Mouse (Mus musculus) midbrain, embryonic 14.5 days (tissue): ENCODE results near the gene Urm1. TPM values are rescaled to one million over a fixed set of nuclear protein-coding genes. Genes with fewer than 3 reads are reported as not detected.

Experiments
- ATAC-seq: fragments of 200-750 bp; cut with Nextera tagmentation; 2 replicates; pipeline ENCODE4 v1.8.0; 2017; ENCODE audit warnings: moderate number of reproducible peaks, moderate library complexity; ENCODE audit not compliant: low FRiP score, low TSS enrichment
- DNase-seq: peaks from one replicate; pipeline ENCODE4 v3.0.0-alpha.2; 2015
- H3K27ac ChIP-seq: fragments of 300-500 bp; sonication (generic); replicated peaks from 2 replicates; pipeline ENCODE4 v1.5.1; 2014; ENCODE audit warnings: mild to moderate bottlenecking, low read depth, low read length, moderate library complexity
- H3K27me3 ChIP-seq: fragments of 300-500 bp; sonication (generic); 2 replicates; pipeline ENCODE4 v1.6.1; 2014; ENCODE audit warnings: low read length, control low read depth, mixed read lengths; ENCODE audit not compliant: control insufficient read depth, insufficient read depth
- H3K36me3 ChIP-seq: fragments of 300-500 bp; sonication (generic); 2 replicates; pipeline ENCODE4 v1.6.1; 2014; ENCODE audit warnings: low read length, control low read depth; ENCODE audit not compliant: control insufficient read depth, insufficient read depth
- H3K4me1 ChIP-seq: fragments of 300-500 bp; sonication (generic); 2 replicates; pipeline ENCODE4 v1.6.1; 2014; ENCODE audit warnings: mild to moderate bottlenecking, antibody characterized with exemption, low read length, control low read depth; ENCODE audit not compliant: control insufficient read depth, insufficient read depth
- H3K4me2 ChIP-seq: fragments of 300-500 bp; sonication (generic); 2 replicates; pipeline ENCODE4 v1.6.1; 2014; ENCODE audit warnings: mild to moderate bottlenecking, low read length, moderate library complexity
- H3K4me3 ChIP-seq: fragments of 300-500 bp; sonication (generic); replicated peaks from 2 replicates; pipeline ENCODE4 v1.5.1; 2014; ENCODE audit warnings: low read depth, low read length
- H3K9ac ChIP-seq: fragments of 300-500 bp; sonication (generic); replicated peaks from 2 replicates; pipeline ENCODE4 v1.6.1; 2014; ENCODE audit warnings: mild to moderate bottlenecking, low read length, moderate library complexity
- H3K9me3 ChIP-seq: fragments of 300-500 bp; sonication (generic); 2 replicates; pipeline ENCODE4 v1.6.1; 2016; ENCODE audit warnings: low read length, control low read depth, mixed read lengths; ENCODE audit not compliant: control insufficient read depth
- WGBS: fragments of 180-500 bp; shearing (Covaris S2); extraction: QIAGEN DNeasy Blood & Tissue Kit; methylation state at CpG from one replicate; pipeline ENCODE4 v1.1.7; 2014; 5-methylcytosine and 5-hydroxymethylcytosine counted together
- polyA plus RNA-seq: library from polyadenylated mRNA; unstranded; fragments of >200 nt; fragmentation: Nextera tagmentation; extraction: Ambion mirVana; gene quantifications from 2 replicates; pipeline ENCODE4 v1.2.1, GENCODE M21; 2014

Urm1 gene
- polyA plus RNA-seq, 1 experiment from 2014 or later, result 22.4 TPM

DNA sequence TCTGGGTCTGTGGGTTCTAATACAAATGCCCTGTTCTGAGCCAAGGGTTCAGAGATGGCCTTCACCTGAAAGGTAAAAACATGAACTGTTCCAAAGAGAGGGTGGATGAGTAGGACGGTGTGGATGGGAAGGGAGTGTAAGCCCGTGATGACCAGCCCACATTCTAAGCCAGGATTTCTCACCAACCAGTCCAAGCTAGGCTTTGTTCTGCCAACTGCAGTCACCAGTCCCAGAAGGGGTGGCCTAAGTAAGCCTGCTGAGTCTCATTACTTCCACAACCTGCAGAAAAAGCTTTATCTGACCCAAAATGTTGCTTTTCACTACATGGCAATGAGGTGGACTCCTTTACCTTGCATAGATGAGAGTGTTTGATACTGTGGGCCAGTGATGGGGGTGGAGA lies 24.2 kb downstream of the Urm1 start:
- peaks cover 46% of the 10 kb centered on the region for H3K4me1 ChIP-seq
- no peaks in the 10 kb centered on the region for H3K9me3 ChIP-seq
- peak overlapping the region; percentile 96 for H3K27ac ChIP-seq
- H3K4me2 ChIP-seq, result peak overlapping the region; percentile 83
- DNase-seq (no peak), ATAC-seq (no peak)
- peaks cover 16% of the 10 kb centered on the region for H3K36me3 ChIP-seq
- H3K4me3 ChIP-seq, result peak overlapping the region; percentile 82; the same call in 1 of the 2 replicates
- no peaks in the 10 kb centered on the region for H3K27me3 ChIP-seq
- peak overlapping the region; percentile 97; the same call in 1 of the 2 replicates for H3K9ac ChIP-seq
- 19% methylated on average over 2 of the region's 2 CpGs for WGBS

DNA sequence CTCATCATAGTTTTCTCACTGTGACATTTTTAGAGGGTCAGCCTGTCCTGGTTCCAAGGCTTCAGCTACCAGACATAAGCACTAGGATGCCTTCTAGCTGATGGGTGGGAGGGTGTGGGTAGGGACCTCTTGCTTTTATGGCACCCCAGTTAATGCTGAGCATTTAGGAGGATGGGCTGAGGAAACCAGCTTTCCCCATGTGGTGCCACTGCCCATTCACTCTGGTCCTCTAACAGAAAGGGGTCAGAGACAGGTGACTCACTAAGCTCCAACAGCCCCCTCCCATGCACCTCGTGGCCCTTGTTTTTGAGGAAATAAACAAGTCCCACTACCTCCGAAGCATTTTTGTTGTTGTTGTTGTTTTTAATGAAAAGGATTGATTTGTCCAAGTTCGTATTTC lies 24.8 kb downstream of the Urm1 start:
- Histone ChIP-seq H3K27me3 (no peaks in the 10 kb centered on the region), H3K27ac (peak overlapping the region; percentile 96), H3K9ac (peak overlapping the region; percentile 97), H3K4me2 (peak overlapping the region; percentile 83), H3K4me3 (peak overlapping the region; percentile 82), H3K36me3 (peaks cover 16% of the 10 kb centered on the region), H3K4me1 (peaks cover 46% of the 10 kb centered on the region), H3K9me3 (no peaks in the 10 kb centered on the region)
- ATAC-seq (no peak), DNase-seq (no peak)
- WGBS, result 4% methylated on average over 3 of the region's 3 CpGs

DNA sequence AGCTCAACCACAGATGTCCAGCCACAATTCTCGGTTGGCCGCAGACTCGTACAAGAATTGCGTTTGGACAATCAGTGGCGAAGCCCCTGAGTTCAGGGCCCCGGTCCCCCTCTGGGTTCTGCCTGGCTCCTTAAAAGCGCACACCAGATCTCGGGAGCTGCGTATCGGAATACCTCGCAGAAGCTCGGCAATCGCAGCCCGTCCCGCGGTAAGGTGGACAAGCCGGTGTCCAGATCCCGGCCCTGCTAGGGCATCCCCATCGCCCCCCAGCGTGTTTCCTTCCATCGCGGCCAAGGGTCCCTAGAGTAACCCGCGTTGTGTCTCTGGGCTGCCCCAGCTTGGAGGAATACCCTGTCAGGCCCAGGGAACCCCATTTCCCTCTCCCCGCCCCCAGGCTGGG lies 25.8 kb downstream of the Urm1 start:
- WGBS, result 2% methylated on average over 25 of the region's 25 CpGs
- ATAC-seq, result no peak
- Histone ChIP-seq H3K4me2 (peak overlapping the region; percentile 83), H3K9ac (peak overlapping the region; percentile 97), H3K4me1 (peaks cover 37% of the 10 kb centered on the region), H3K36me3 (peaks cover 16% of the 10 kb centered on the region), H3K27me3 (no peaks in the 10 kb centered on the region), H3K4me3 (peak overlapping the region; percentile 82), H3K27ac (peak overlapping the region; percentile 96), H3K9me3 (no peaks in the 10 kb centered on the region)
- peak; percentile 72 for DNase-seq

DNA sequence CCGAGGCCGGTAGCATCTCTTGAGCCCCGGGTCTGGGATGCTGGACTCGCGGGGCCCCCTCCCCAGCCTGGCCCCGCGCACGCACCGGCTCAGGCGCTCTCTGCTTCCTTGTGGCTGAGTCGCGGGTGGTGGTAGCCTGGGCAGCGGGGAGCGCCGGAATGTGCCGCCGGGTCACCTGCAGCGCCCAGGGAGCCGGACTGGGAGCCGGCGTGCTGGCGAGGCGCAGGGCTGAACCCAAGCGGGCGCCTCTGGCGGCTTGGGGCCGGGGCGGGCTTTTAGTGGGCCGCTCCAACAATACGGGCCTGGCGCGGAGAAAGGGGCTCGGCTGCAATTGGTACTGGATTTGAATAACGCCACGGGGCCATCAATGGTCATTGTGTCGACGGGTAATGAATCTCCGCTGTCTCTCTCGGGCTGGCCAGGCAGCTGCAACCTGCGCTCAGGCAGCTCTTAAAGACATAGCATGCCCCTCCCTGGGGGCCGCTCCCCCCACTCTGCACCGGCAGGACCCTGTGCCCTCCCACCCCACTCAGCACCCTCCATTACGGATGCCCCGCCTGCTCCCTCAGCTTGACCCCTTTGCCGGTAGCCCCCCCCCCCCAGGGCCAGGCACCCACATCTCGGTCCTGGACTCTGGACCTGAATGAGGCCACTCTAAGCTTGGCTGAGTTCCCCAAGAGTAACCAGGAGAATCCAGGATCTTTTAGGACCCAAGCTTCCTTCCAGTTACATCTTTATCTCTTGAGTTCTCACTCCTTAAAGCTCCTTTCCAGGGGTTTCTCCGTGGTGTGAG lies 26.4 kb downstream of the Urm1 start:
- Histone ChIP-seq H3K4me3 (peak overlapping the region; percentile 82), H3K9me3 (no peaks in the 10 kb centered on the region)

DNA sequence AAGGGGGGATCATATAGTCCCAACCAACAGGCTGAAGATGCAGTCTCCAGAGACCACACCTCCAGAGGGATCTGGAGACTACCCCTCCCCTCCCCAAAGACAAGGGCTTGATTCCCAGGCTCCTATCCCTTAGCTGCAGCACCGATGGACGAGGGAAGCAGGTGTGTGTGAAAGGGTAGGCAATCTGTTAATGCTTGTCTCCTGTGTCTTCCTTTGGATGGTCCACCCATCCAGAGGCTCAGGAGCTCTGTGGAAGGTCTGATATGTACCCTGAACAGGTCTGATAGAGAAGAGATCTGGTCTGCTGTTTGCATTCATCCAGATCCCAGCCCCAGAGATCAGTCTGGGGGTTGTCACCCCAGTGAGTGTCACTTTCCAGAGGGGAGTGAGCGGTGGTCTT lies 27.0 kb downstream of the Urm1 start:
- H3K4me3 ChIP-seq, result peak overlapping the region; percentile 82
- H3K36me3 ChIP-seq, result peaks cover 9% of the 10 kb centered on the region; the same call in 1 of the 2 replicates
- peak overlapping the region; percentile 97 for H3K9ac ChIP-seq
- ATAC-seq (no peak), DNase-seq (no peak)
- H3K27me3 ChIP-seq, result no peaks in the 10 kb centered on the region
- H3K4me2 ChIP-seq, result peak overlapping the region; percentile 83
- peak overlapping the region; percentile 96 for H3K27ac ChIP-seq
- peaks cover 32% of the 10 kb centered on the region for H3K4me1 ChIP-seq
- 24% methylated on average over 3 of the region's 3 CpGs for WGBS
- no peaks in the 10 kb centered on the region for H3K9me3 ChIP-seq

More for the DNA sequence above, 26.4 kb downstream of the Urm1 start:
- peak; percentile 57 for ATAC-seq
- H3K27ac ChIP-seq, result peak overlapping the region; percentile 96
- H3K9ac ChIP-seq, result peak overlapping the region; percentile 97
- H3K4me2 ChIP-seq, result peak overlapping the region; percentile 83
- DNase-seq, result peak; percentile 82
- peaks cover 32% of the 10 kb centered on the region for H3K4me1 ChIP-seq
- no peaks in the 10 kb centered on the region for H3K27me3 ChIP-seq
- peaks cover 14% of the 10 kb centered on the region for H3K36me3 ChIP-seq
- 2% methylated on average over 47 of the region's 47 CpGs for WGBS

DNA sequence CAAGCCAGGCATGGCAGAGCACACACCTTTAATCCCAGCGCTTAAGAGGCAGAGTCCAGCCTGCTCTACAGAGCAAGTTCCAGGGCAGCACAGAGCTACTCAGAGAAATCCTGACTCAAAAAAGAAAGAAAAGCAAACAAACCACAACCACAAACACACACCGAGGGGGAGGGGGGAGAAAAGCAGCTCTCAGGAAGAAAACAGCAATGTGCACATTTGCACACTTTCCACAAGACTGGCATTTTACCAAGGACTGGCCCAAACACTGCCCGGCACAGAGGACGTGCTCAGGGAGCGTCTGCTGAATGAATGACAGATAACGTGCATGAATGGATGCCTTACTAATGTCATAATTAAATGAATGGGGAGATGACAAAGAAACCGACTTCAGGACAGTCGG lies 29.2 kb downstream of the Urm1 start:
- Histone ChIP-seq H3K27me3 (no peaks in the 10 kb centered on the region), H3K27ac (no peak overlapping the region), H3K36me3 (no peaks in the 10 kb centered on the region), H3K4me3 (no peak overlapping the region), H3K4me1 (peaks cover 33% of the 10 kb centered on the region), H3K9ac (no peak overlapping the region), H3K4me2 (no peak overlapping the region), H3K9me3 (no peaks in the 10 kb centered on the region)
- no peak for DNase-seq
- 27% methylated on average over 8 of the region's 8 CpGs for WGBS
- ATAC-seq, result no peak

DNA sequence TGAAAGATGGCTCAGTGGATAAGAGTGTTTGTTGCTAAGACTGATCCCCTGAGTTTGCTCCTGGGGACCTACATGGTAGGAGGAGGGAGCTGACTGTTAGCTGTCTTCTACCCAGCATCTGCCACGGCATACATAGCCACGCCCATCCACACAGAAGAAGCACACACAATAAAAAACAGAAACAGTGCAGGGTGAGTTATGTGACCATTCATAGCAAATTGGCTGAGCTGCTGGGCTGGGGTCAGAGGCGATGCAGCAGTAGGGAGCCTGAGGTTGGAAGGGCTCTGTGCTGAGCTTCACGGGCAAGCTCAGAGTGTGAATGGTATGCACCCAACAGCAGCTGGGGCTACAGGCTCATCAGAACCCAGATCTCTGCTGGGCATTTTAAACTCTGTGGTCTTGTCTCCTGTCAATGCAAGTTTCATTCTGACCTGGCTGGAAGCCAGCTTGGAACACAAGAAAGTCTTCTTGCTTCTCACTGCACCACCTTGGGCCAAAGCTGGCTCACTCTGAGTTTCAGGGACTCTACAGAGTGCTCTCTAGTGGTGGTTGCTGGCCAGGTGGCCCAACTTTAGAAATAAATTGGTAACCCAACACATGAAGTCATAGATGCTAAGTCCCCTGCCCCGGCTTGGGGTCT lies 30.1 kb downstream of the Urm1 start:
- Histone ChIP-seq H3K4me1 (peaks cover 24% of the 10 kb centered on the region), H3K9ac (no peak overlapping the region), H3K4me3 (no peak overlapping the region), H3K27me3 (no peaks in the 10 kb centered on the region), H3K36me3 (no peaks in the 10 kb centered on the region), H3K27ac (no peak overlapping the region; the same call in 1 of the 2 replicates), H3K4me2 (no peak overlapping the region), H3K9me3 (no peaks in the 10 kb centered on the region)
- 47% methylated on average over 5 of the region's 5 CpGs for WGBS
- DNase-seq (no peak), ATAC-seq (no peak)

DNA sequence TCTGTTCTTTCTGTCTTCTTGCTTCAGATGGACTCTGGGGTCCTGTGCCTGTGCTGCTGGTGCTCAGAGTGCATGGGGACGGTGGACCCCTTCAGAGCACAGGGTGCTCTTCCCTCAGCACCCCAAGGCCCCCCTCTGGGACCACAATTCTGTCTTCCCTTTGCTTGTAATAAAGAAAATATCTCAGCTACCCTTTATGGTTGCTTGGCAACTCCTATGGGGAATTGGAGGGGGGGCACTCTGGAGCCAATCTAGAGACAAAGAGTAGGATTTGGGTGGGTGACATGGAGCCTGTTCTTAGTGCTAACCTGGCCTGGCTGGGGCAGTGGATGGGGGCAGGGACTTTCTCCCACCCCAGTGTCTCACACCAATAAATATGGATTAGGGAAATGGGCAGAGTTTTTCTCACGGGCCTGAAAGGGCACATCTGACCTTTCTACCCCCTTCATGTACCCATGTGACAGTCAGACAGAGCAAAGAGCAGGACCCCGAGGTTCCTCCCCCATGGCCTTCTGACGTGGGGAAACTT lies 33.1 kb downstream of the Urm1 start:
- no peak for ATAC-seq
- Histone ChIP-seq H3K4me1 (peaks cover 33% of the 10 kb centered on the region), H3K9me3 (no peaks in the 10 kb centered on the region), H3K36me3 (no peaks in the 10 kb centered on the region), H3K27me3 (no peaks in the 10 kb centered on the region), H3K27ac (peak overlapping the region; percentile 69), H3K4me3 (no peak overlapping the region), H3K9ac (no peak overlapping the region), H3K4me2 (no peak overlapping the region)
- 6% methylated on average over 4 of the region's 4 CpGs for WGBS
- DNase-seq, result peak; percentile 43
